Comparison of ENCODE assay signal across 8 mouse cellular contexts in the genomic region with DNA sequence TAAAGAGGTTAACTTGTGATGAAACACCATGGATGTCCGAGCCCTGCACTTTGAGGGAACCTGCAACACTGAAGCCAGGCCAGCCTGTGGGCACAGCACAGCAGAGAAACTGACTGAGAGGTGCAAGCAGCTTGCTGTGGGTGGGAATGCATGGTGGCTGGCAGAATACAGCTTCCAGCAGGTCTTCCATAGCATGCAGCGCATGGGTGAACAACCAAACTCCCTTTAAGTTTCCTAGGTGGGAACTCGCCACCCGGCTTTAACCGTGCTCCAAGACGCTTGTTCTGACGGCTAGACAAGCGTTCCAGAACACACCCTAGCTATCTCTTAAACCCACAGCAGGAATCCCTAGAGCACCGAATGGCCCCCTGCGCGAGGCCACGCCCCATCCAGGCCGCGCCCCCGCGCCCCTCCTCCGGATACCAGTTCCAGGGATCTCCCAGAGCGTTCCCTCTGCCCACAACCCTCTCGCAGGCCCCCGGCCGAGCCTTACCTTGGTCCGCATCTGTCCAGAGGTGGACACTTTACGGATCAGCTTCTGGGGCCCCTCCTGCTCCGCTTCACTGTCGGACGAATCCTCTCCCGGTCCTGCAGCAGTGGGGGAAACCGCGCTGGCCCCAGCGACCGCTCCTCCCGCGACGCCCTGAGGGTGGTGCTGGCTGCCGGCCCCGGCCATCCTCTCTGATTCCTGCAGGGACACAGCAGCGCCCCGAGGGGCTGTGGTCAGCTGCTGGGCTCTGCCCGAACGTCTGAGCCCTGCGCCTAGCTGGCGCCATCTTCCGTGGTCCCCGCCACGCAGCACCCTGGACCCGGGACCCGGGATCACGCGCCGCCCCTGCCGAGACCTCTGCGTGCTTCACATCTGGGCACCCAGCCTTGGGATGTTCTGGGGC. TPM values are rescaled to one million over a fixed set of nuclear protein-coding genes. Genes with fewer than 3 reads are reported as not detected.
DNase-seq lines count a peak whose midpoint lies in the region; ATAC-seq and TF ChIP-seq lines count a peak whose summit lies in the region.

No protein-coding gene starts in this region.

- WGBS in embryonic facial prominence, embryonic 11.5 days = under 1% methylated on average over 52 of the region's 52 CpGs
- 1% methylated on average over 52 of the region's 52 CpGs for WGBS in liver, embryonic 12.5 days (ENCODE audit: insufficient replicate concordance)
- 3% methylated on average over 50 of the region's 52 CpGs for WGBS in midbrain, postnatal 0 days

- H3K9me3 ChIP-seq in embryonic facial prominence, embryonic 11.5 days (replicated peaks; ENCODE audit: control insufficient read depth, low read length) = no peaks in the 10 kb centered on the region
- no peaks in the 10 kb centered on the region for H3K9me3 ChIP-seq in liver, embryonic 12.5 days (replicated peaks)
- no peaks in the 10 kb centered on the region for H3K9me3 ChIP-seq in midbrain, postnatal 0 days (ENCODE audit: low read length)

- H3K4me2 ChIP-seq in embryonic facial prominence, embryonic 11.5 days (ENCODE audit: low read depth, low read length) = peak overlapping the region; percentile 94
- peak overlapping the region; percentile 98 for H3K4me2 ChIP-seq in liver, embryonic 12.5 days
- H3K4me2 ChIP-seq in midbrain, postnatal 0 days (ENCODE audit: low read depth, low read length, poor library complexity, severe bottlenecking) = peak overlapping the region; percentile 96

- H3K4me3 ChIP-seq in embryonic facial prominence, embryonic 11.5 days (ENCODE audit: low read depth, low read length) = peak overlapping the region; percentile 54
- H3K4me3 ChIP-seq in liver, embryonic 12.5 days = peak overlapping the region; percentile 72
- H3K4me3 ChIP-seq in midbrain, postnatal 0 days (ENCODE audit: low read depth, low read length) = peak overlapping the region; percentile 65

- peaks cover 4% of the 10 kb centered on the region; the same call in 1 of the 2 replicates for H3K4me1 ChIP-seq in embryonic facial prominence, embryonic 11.5 days (ENCODE audit: control insufficient read depth, insufficient read depth, low read length)
- H3K4me1 ChIP-seq in liver, embryonic 12.5 days = peaks cover 25% of the 10 kb centered on the region
- H3K4me1 ChIP-seq in midbrain, postnatal 0 days (ENCODE audit: insufficient read depth, low read length) = no peaks in the 10 kb centered on the region

- ATAC-seq in embryonic facial prominence, embryonic 11.5 days (replicated peaks; ENCODE audit: insufficient number of reproducible peaks, low FRiP score, low TSS enrichment, low read depth) = peak; percentile 78
- peak; percentile 97 for ATAC-seq in liver, embryonic 12.5 days
- ATAC-seq in midbrain, postnatal 0 days (ENCODE audit: low FRiP score) = peak; percentile 66

- H3K27me3 ChIP-seq in embryonic facial prominence, embryonic 11.5 days (ENCODE audit: control insufficient read depth, insufficient read depth, low read length) = no peaks in the 10 kb centered on the region
- H3K27me3 ChIP-seq in liver, embryonic 12.5 days (replicated peaks) = peaks cover 21% of the 10 kb centered on the region
- no peaks in the 10 kb centered on the region for H3K27me3 ChIP-seq in midbrain, postnatal 0 days (ENCODE audit: insufficient read depth, low read length)

- peak; percentile 44 for TF ChIP-seq CTCF in midbrain, postnatal 0 days (IDR thresholded peaks at IDR 0.05)

- DNase-seq in CD4-positive helper T cell, adult 2 months (ENCODE audit: low read depth, low spot score) = peak; percentile 54
- DNase-seq in adrenal gland, postnatal 14 days = peak; percentile 84
- DNase-seq in embryonic facial prominence, embryonic 11.5 days (ENCODE audit: low spot score) = peak; percentile 71
- DNase-seq in heart, adult 9 months (ENCODE audit: low spot score in 2 of 2) = peak; percentile 50 to 60
- peak; percentile 63 for DNase-seq in kidney, adult 18-20 months
- DNase-seq in midbrain, postnatal 0 days (ENCODE audit: low spot score) = peak; percentile 34
- peak; percentile 72 for DNase-seq in testis, postnatal 10 days (ENCODE audit: low spot score)

- H3K9ac ChIP-seq in embryonic facial prominence, embryonic 11.5 days (replicated peaks; ENCODE audit: low read length) = peak overlapping the region; percentile 61
- peak overlapping the region; percentile 71 for H3K9ac ChIP-seq in liver, embryonic 12.5 days
- H3K9ac ChIP-seq in midbrain, postnatal 0 days (replicated peaks; ENCODE audit: low read length, poor library complexity, severe bottlenecking) = peak overlapping the region; percentile 61

- no peak overlapping the region for H3K27ac ChIP-seq in embryonic facial prominence, embryonic 11.5 days (replicated peaks; ENCODE audit: low read depth, low read length)
- peak overlapping the region; percentile 66 for H3K27ac ChIP-seq in liver, embryonic 12.5 days
- no peak overlapping the region for H3K27ac ChIP-seq in midbrain, postnatal 0 days (ENCODE audit: low read depth, low read length)

- H3K36me3 ChIP-seq in embryonic facial prominence, embryonic 11.5 days (replicated peaks; ENCODE audit: control insufficient read depth, insufficient read depth, low read depth, low read length) = no peaks in the 10 kb centered on the region
- H3K36me3 ChIP-seq in liver, embryonic 12.5 days = no peaks in the 10 kb centered on the region
- H3K36me3 ChIP-seq in midbrain, postnatal 0 days (ENCODE audit: insufficient read depth, low read length) = no peaks in the 10 kb centered on the region

RNA-seq across cellular contexts. Expression of a gene that starts 7.9 kb away (rescaled TPM):
- 11.0 and 12.1 TPM in 2 replicates for total RNA-seq in adrenal gland, postnatal 14 days (2021)
- 1.2 and 1.3 TPM in 2 replicates for polyA plus RNA-seq in embryonic facial prominence, embryonic 11.5 days (2014; fragmentation: Nextera tagmentation; extraction: Ambion mirVana)
- 1.2 TPM in 2 replicates for polyA plus RNA-seq in liver, embryonic 12.5 days (2016; fragmentation: Nextera tagmentation; extraction: Ambion mirVana)
- 15.3 and 17.0 TPM in 2 replicates for total RNA-seq in midbrain, postnatal 0 days (2014; rRNA removed)
- 2.2 and 2.8 TPM in 2 replicates for polyA plus RNA-seq in midbrain, postnatal 0 days (2015; fragmentation: Nextera tagmentation; extraction: Ambion mirVana)

Comparison
In these comparisons a context has a peak if more than half of its experiments do, and no peak if none do; other contexts are left out.
1. DNase-seq: peak in every context shown above with its lines; median percentile 84 in adrenal gland, postnatal 14 days; 72 in testis, postnatal 10 days; 71 in embryonic facial prominence, embryonic 11.5 days; 63 in kidney, adult 18-20 months; 55 in heart, adult 9 months; 54 in CD4-positive helper T cell, adult 2 months; 34 in midbrain, postnatal 0 days.